Mouse (Mus musculus) layer of hippocampus, adult 2 months (tissue): ENCODE data around the gene Ctsw. TPM values are rescaled to one million over a fixed set of nuclear protein-coding genes. Genes with fewer than 3 reads are reported as not detected.

Experiments
- DNase-seq, 2 experiments: peaks; one replicate each; pipeline ENCODE4 v3.0.0; 2022; ENCODE audit warnings: low spot score in 2 of 2
- H3K27ac ChIP-seq: fragments of 200-600 bp; 2 replicates; pipeline ENCODE4 v1.8.1; 2022
- H3K4me3 ChIP-seq: fragments of 200-600 bp; 2 replicates; pipeline ENCODE4 v1.8.1; 2022; ENCODE audit warnings: mild to moderate bottlenecking
- CTCF ChIP-seq: fragments of 200-600 bp; conservative IDR thresholded peaks from 2 replicates; pipeline ENCODE4 v1.8.1; 2022; ENCODE audit warnings: antibody characterized with exemption, mild to moderate bottlenecking, moderate library complexity
- total RNA-seq, 2 experiments: library from RNA; stranded (reverse); gene quantifications; 2 replicates each; pipeline ENCODE4 v1.2.3; 2021

Gene Ctsw
- total RNA-seq, 2 experiments from 2014 or later = 0.31 TPM; not detected in 1

- Histone ChIP-seq H3K4me3 (no peak overlapping the region), H3K27ac (no peak overlapping the region)
- no peak for DNase-seq
- TF ChIP-seq CTCF = no peak
Measured at GRCm38 (mm10) chr19:5418750-5419466, 49.4 kb downstream of the Ctsw start.

Other genes starting within 250 kb of the Ctsw start
- 10 to 100 TPM; 56.4 to 57.4 TPM for gene Pacs1, start 195.4 kb downstream of the Ctsw start, total RNA-seq
- gene Sf3b2, start 173.1 kb downstream of the Ctsw start, total RNA-seq = 100 to 1,000 TPM; 214 to 219 TPM
- 100 to 1,000 TPM; 106 to 109 TPM for gene Gal3st3, start 170.2 kb downstream of the Ctsw start, total RNA-seq
- gene Catsper1, start 132.8 kb downstream of the Ctsw start, total RNA-seq = not detected
- 1 to 10 TPM; 4.6 to 5.9 TPM for gene Cst6, start 118.9 kb downstream of the Ctsw start, total RNA-seq
- gene Eif1ad, start 101.8 kb downstream of the Ctsw start, total RNA-seq = 10 to 100 TPM; 21.4 to 22.5 TPM
- 10 to 100 TPM; 81.0 to 86.2 TPM for gene Banf1, start 101.3 kb downstream of the Ctsw start, total RNA-seq
- gene Sart1, start 79.8 kb downstream of the Ctsw start, total RNA-seq = 100 to 1,000 TPM; 113 to 125 TPM
- gene Tsga10ip, start 66.0 kb downstream of the Ctsw start, total RNA-seq = under 1 TPM; 0.20 to 0.37 TPM
- 100 to 1,000 TPM; 316 to 335 TPM for gene Drap1, start 43.5 kb downstream of the Ctsw start, total RNA-seq
- gene AI837181, start 43.4 kb downstream of the Ctsw start, total RNA-seq = 10 to 100 TPM; 61.9 to 70.7 TPM
- not detected for gene Fosl1, start 21.0 kb downstream of the Ctsw start, total RNA-seq
- gene Ccdc85b, start 10.6 kb downstream of the Ctsw start, total RNA-seq = 10 to 100 TPM; 31.5 to 33.9 TPM
- 10 to 100 TPM; 87.2 to 89.6 TPM for gene Fibp, start 7.9 kb downstream of the Ctsw start, total RNA-seq
- 10 to 100 TPM; 13.2 to 14.1 TPM for gene Efemp2, start 5.4 kb upstream of the Ctsw start, total RNA-seq
- 10 to 100 TPM; 40.9 to 42.9 TPM for gene Mus81, start 19.9 kb upstream of the Ctsw start, total RNA-seq
- 1,000 to 10,000 TPM; 1,280 to 1,287 TPM for gene Cfl1, start 21.9 kb upstream of the Ctsw start, total RNA-seq
- gene 1700020D05Rik, start 35.3 kb upstream of the Ctsw start, total RNA-seq = 1 to 10 TPM; 6.2 to 9.1 TPM
- gene Snx32, start 42.0 kb upstream of the Ctsw start, total RNA-seq = 10 to 100 TPM; 85.9 to 86.6 TPM
- gene Ovol1, start 92.1 kb upstream of the Ctsw start, total RNA-seq = not detected
- gene Ap5b1, start 99.5 kb upstream of the Ctsw start, total RNA-seq = 1 to 10 TPM; 6.8 to 7.4 TPM
- gene Rnaseh2c, start 133.4 kb upstream of the Ctsw start, total RNA-seq = 10 to 100 TPM; 80.0 to 88.2 TPM
- 10 to 100 TPM; 82.8 to 93.0 TPM for gene Kat5, start 141.7 kb upstream of the Ctsw start, total RNA-seq
- gene Rela, start 169.0 kb upstream of the Ctsw start, total RNA-seq = 10 to 100 TPM; 20.6 to 21.0 TPM
- gene Sipa1, start 195.2 kb upstream of the Ctsw start, total RNA-seq = 10 to 100 TPM; 16.5 to 17.5 TPM
- 10 to 100 TPM; 20.2 to 20.4 TPM for gene Map3k11, start 220.2 kb upstream of the Ctsw start, total RNA-seq
- gene Pcnx3, start 220.4 kb upstream of the Ctsw start, total RNA-seq = 10 to 100 TPM; 69.1 to 78.8 TPM
- under 1 TPM in 1 of 2 experiments, not detected in 1; 0.36 TPM for gene Kcnk7, start 235.9 kb upstream of the Ctsw start, total RNA-seq